Mouse (Mus musculus) duodenum, adult 2 months (tissue): ENCODE measurements around the gene Ppih. TPM values are rescaled to one million over a fixed set of nuclear protein-coding genes. Genes with fewer than 3 reads are reported as not detected.

ENCODE experiments used
- polyA plus RNA-seq: library from polyadenylated mRNA; depleted of rRNA; stranded (reverse); fragments of >200 nt; gene quantifications from 2 replicates; pipeline ENCODE4 v1.2.3, GENCODE M21; 2012; ENCODE audit warnings: low replicate concordance; rRNA removed

Ppih gene
- polyA plus RNA-seq, result 2.6 and 4.2 TPM in 2 replicates

DNA sequence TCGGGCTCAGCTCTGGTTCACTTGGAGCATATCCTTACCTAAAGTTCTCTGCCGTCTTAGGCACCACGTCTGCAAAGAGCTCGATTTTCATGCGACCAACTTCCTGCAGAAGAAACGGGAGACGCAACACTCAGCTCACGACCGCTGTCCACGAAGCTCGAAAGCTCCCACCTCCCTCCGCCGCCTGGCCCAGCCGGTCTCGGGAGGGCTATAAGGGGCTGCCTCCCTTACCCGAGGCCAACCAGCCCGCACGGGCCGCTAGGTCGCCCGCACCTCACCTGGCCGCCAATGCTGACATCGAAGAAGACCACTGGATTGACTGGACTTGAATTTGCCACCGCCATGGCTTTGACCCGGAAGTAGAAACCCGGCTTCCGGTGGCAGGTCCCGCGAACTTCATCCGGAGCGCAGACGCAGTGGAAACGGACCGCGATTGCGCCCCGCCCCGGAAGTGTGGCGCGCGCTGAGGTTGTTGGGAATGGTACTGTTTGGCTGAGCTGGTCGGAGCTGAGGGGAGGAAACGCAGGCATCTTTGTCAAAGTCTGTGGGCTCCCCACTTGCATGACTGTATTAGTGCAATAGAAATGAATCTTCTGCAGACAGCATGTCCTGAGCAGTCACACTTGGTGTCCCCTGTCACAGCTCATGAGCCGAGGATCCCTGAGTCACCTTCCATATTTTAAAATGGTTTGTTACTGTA is at the start of gene Ppih:
Ppih (minus strand) TSS at position 416 of the 700 bp plus-strand sequence.

DNA sequence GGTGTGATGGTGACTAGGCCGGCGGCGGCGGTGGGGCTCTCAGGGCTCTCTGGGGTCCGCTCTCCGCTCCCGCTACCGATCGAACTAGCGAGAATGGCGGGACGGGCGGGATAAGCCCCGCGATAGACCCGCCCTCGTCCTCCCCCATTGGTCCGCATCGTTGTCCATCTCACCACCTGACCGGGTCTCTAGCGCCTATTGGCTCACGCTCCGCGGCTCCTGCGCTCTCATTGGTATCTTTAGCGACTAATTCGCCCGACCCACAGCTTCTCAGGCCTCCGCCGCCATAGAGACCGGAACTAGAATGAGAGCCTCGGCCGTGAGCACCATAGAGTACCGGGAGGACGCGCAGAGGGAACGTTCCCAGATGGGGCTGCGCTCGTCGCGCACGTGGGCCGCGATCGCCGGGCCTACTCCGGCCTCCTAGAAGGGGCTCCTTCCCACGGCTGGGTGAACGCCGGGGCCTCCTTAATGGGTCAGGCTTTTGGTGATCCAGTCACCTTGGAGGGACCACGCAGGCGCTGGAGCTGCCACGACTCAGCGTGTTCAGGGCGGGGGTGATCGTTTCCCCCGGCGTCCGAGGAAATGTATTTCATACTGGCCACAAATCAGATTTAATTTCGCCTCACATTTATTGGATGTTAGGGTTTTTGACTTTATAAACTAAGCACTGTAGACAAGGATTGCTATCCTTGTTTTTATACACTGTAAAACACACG is 25.8 kb downstream of the Ppih start, which contains the start of gene Ybx1:
Ybx1 (minus strand) TSS at position 190 of the 719 bp plus-strand sequence.

DNA sequence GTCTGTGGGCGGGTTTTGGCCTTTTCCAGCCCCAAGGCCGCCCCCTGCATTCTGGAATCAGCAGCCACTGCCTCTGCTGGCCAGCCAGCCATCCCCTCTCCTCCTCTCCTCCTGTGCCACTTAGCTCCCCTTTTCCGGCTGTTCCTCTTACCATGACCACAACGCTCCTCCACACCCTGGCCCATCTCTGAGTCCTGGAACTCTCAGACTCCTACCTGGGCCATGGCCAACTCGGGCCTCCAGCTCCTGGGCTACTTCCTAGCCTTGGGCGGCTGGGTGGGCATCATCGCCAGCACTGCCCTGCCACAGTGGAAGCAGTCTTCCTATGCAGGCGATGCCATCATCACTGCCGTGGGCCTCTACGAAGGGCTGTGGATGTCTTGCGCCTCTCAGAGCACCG is 65.0 kb downstream of the Ppih start, which contains the start of gene Cldn19:
Cldn19 (plus strand) TSS at position 64 of the 400 bp plus-strand sequence.

Other genes with a start within 250 kb of the Ppih start
- 13.3 and 26.0 TPM in 2 replicates for gene Slc2a1, start 211.8 kb downstream of the Ppih start, polyA plus RNA-seq
- 5.6 and 7.2 TPM in 2 replicates for gene Zfp691, start 146.4 kb downstream of the Ppih start, polyA plus RNA-seq
- gene Ermap, start 130.5 kb downstream of the Ppih start, polyA plus RNA-seq, result 0.02 and 0.12 TPM in 2 replicates
- 20.5 and 21.5 TPM in 2 replicates for gene Svbp, start 125.2 kb downstream of the Ppih start, polyA plus RNA-seq
- not detected in 2 replicates for gene Tmem269, start 102.3 kb downstream of the Ppih start, polyA plus RNA-seq
- gene AU022252, start 87.8 kb downstream of the Ppih start, polyA plus RNA-seq, result 1.1 and 1.8 TPM in 2 replicates
- 5.7 and 8.0 TPM in 2 replicates for gene P3h1, start 87.6 kb downstream of the Ppih start, polyA plus RNA-seq
- not detected in 2 replicates for gene Cldn19, start 65.1 kb downstream of the Ppih start, polyA plus RNA-seq
- gene Ybx1, start 25.9 kb downstream of the Ppih start, polyA plus RNA-seq, result 178 and 223 TPM in 2 replicates
- 0.14 TPM in 1 of 2 replicates, not detected in the other for gene Ccdc30, start 95.0 kb upstream of the Ppih start, polyA plus RNA-seq
- gene Ppcs, start 101.9 kb upstream of the Ppih start, polyA plus RNA-seq, result 26.5 and 33.8 TPM in 2 replicates
- 0.18 and 0.74 TPM in 2 replicates for gene Zmynd12, start 102.3 kb upstream of the Ppih start, polyA plus RNA-seq
- gene Rimkla, start 172.1 kb upstream of the Ppih start, polyA plus RNA-seq, result 0.13 and 0.36 TPM in 2 replicates
- gene Foxj3, start 216.5 kb upstream of the Ppih start, polyA plus RNA-seq, result 8.0 and 8.8 TPM in 2 replicates
- gene Frg2f1, start 219.0 kb upstream of the Ppih start, polyA plus RNA-seq, result 5.2 and 6.5 TPM in 2 replicates